Mouse (Mus musculus) forebrain, postnatal 0 days (tissue): ENCODE results near the gene Ppp1r1c. TPM values are rescaled to one million over a fixed set of nuclear protein-coding genes. Genes with fewer than 3 reads are reported as not detected.

Experiments used
- ATAC-seq: fragments of 200-750 bp; cut with Nextera tagmentation; 2 replicates; pipeline ENCODE4 v1.8.0; 2017; ENCODE audit warnings: mild to moderate bottlenecking, moderate library complexity
- DNase-seq: peaks from one replicate; pipeline ENCODE4 v3.0.0-alpha.2; 2015
- H3K27ac ChIP-seq: fragments of 300-500 bp; sonication (generic); 2 replicates; pipeline ENCODE4 v1.5.1; 2014; ENCODE audit warnings: low read depth, mild to moderate bottlenecking, antibody characterized with exemption, low read length, moderate library complexity, mixed read lengths
- H3K27me3 ChIP-seq: fragments of 300-500 bp; sonication (generic); 2 replicates; pipeline ENCODE4 v1.6.1; 2014; ENCODE audit warnings: mild to moderate bottlenecking, low read length, mixed read lengths; ENCODE audit not compliant: insufficient read depth
- H3K36me3 ChIP-seq: fragments of 300-500 bp; sonication (generic); 2 replicates; pipeline ENCODE4 v1.6.1; 2014; ENCODE audit warnings: mild to moderate bottlenecking, moderate library complexity; ENCODE audit not compliant: insufficient read depth
- H3K4me1 ChIP-seq: fragments of 300-500 bp; sonication (generic); 2 replicates; pipeline ENCODE4 v1.6.1; 2014; ENCODE audit warnings: antibody characterized with exemption; ENCODE audit not compliant: insufficient read depth
- H3K4me2 ChIP-seq: fragments of 300-500 bp; sonication (generic); 2 replicates; pipeline ENCODE4 v1.6.1; 2014; ENCODE audit warnings: low read depth, mild to moderate bottlenecking, moderate library complexity
- H3K4me3 ChIP-seq: fragments of 300-500 bp; sonication (generic); 2 replicates; pipeline ENCODE4 v1.5.1; 2014; ENCODE audit warnings: low read depth, low read length, mixed read lengths
- H3K9ac ChIP-seq: fragments of 300-500 bp; sonication (generic); 2 replicates; pipeline ENCODE4 v1.6.1; 2014; ENCODE audit warnings: mild to moderate bottlenecking
- H3K9me3 ChIP-seq: fragments of 300-500 bp; sonication (generic); 2 replicates; pipeline ENCODE4 v1.6.1; 2016; ENCODE audit warnings: low read length
- CTCF ChIP-seq: sonication (generic); IDR thresholded peaks from 2 replicates; pipeline ENCODE4 v1.5.1; 2016; ENCODE audit warnings: antibody characterized with exemption, control low read depth, low read depth
- WGBS: fragments of 180-500 bp; shearing (Covaris S2); extraction: QIAGEN DNeasy Blood & Tissue Kit; methylation state at CpG from one replicate; pipeline ENCODE4 v1.1.7; 2014; 5-methylcytosine and 5-hydroxymethylcytosine counted together
- polyA plus RNA-seq: library from polyadenylated mRNA; unstranded; fragments of >200 nt; fragmentation: Nextera tagmentation; extraction: Ambion mirVana; gene quantifications from 2 replicates; pipeline ENCODE4 v1.2.1, GENCODE M21; 2015
- total RNA-seq: library from RNA; depleted of rRNA; stranded (reverse); fragments of >200 nt; gene quantifications from 2 replicates; pipeline ENCODE4 v1.2.3, GENCODE M21; 2014; rRNA removed

The Ppp1r1c gene
- total RNA-seq (1.4 TPM in 1 of 2 replicates, not detected in the other), polyA plus RNA-seq (0.19 and 0.33 TPM in 2 replicates)

DNA sequence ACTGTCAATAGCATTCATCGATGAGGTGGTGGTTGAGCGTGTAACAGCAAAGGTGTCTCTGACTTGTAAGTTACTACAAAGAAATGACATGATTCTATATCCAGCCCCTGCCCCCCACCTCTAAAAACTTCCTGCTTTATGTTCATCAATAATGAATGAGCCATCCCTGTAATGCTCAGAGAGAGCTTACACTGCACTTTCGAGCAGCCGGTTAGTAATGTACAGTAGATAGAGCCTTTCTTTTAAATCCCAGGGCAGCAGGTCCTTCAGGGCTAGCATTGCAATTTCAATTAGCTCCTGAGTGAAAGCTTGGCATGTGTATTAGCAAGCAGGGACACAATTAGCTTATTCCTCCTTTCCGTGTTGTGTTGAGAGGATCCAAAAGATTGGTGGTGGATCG lies at the start of gene Ppp1r1c:
Gene Ppp1r1c, plus strand, starts transcription at position 206 of the 400 bp plus-strand sequence.
- H3K4me1 ChIP-seq = no peaks in the 10 kb centered on the region
- H3K27ac ChIP-seq = no peak within 1 kb of the TSS
- H3K9ac ChIP-seq = no peak within 1 kb of the TSS
- H3K27me3 ChIP-seq = no peaks in the 10 kb centered on the region
- DNase-seq (no peak), ATAC-seq (no peak)
- H3K4me2 ChIP-seq = no peak within 1 kb of the TSS
- H3K9me3 ChIP-seq = no peaks in the 10 kb centered on the region
- H3K4me3 ChIP-seq = no peak within 1 kb of the TSS
- H3K36me3 ChIP-seq = no peaks in the 10 kb centered on the region
- TF ChIP-seq CTCF = no peak
- 60% methylated on average over 6 of the region's 6 CpGs for WGBS

GRCm38 (mm10) chr2:79660417-79661185 lies 47.0 kb upstream of the Ppp1r1c start:
- WGBS = 79% methylated on average over 12 of the region's 12 CpGs
- H3K4me2 ChIP-seq = no peak overlapping the region
- no peak overlapping the region for H3K9ac ChIP-seq
- TF ChIP-seq CTCF = no peak
- H3K27ac ChIP-seq = no peak overlapping the region
- peaks cover 39% of the 10 kb centered on the region for H3K36me3 ChIP-seq
- H3K27me3 ChIP-seq = no peaks in the 10 kb centered on the region
- H3K4me3 ChIP-seq = no peak overlapping the region
- no peaks in the 10 kb centered on the region for H3K4me1 ChIP-seq
- no peak for DNase-seq
- no peak for ATAC-seq
- H3K9me3 ChIP-seq = no peaks in the 10 kb centered on the region

GRCm38 (mm10) chr2:79661486-79662104 lies 46.0 kb upstream of the Ppp1r1c start:
- ATAC-seq = no peak
- H3K36me3 ChIP-seq = peaks cover 39% of the 10 kb centered on the region
- DNase-seq = no peak
- WGBS = 25% methylated on average over 7 of the region's 7 CpGs
- no peaks in the 10 kb centered on the region for H3K9me3 ChIP-seq
- no peaks in the 10 kb centered on the region for H3K27me3 ChIP-seq
- no peak overlapping the region for H3K9ac ChIP-seq
- no peak overlapping the region for H3K4me2 ChIP-seq
- no peaks in the 10 kb centered on the region for H3K4me1 ChIP-seq
- no peak for TF ChIP-seq CTCF
- H3K27ac ChIP-seq = no peak overlapping the region
- no peak overlapping the region for H3K4me3 ChIP-seq

GRCm38 (mm10) chr2:79664532-79665286 lies 42.9 kb upstream of the Ppp1r1c start:
- Histone ChIP-seq H3K9me3 (no peaks in the 10 kb centered on the region), H3K4me1 (no peaks in the 10 kb centered on the region), H3K27me3 (no peaks in the 10 kb centered on the region), H3K9ac (no peak overlapping the region), H3K4me2 (no peak overlapping the region), H3K4me3 (no peak overlapping the region), H3K27ac (no peak overlapping the region), H3K36me3 (peaks cover 14% of the 10 kb centered on the region; the same call in 1 of the 2 replicates)
- 70% methylated on average over 3 of the region's 3 CpGs for WGBS
- no peak for ATAC-seq
- no peak for TF ChIP-seq CTCF
- no peak for DNase-seq

DNA sequence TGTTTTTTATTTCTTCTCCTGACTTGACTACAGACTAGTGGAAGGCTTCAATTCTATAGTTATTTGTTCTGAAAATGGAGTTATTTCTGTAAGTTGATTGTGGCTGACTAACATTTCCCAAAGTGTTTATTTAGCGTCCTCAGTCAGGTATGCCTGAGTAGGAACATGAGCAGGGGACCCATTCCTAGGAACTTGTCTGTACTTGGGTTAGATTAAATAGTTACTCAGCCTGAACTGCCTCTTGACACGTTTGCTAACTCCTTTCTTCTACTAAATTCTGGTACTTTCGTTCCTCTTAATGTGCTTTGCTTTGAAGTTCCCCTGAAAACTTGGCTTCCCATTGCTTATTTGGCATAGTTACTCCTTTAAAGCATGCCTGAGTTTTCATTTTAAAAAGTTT lies 42.1 kb upstream of the Ppp1r1c start:
- DNase-seq = no peak
- Histone ChIP-seq H3K9ac (no peak overlapping the region), H3K9me3 (no peaks in the 10 kb centered on the region), H3K27ac (no peak overlapping the region), H3K36me3 (peaks cover 11% of the 10 kb centered on the region; the same call in 1 of the 2 replicates), H3K4me2 (no peak overlapping the region), H3K4me1 (no peaks in the 10 kb centered on the region), H3K27me3 (no peaks in the 10 kb centered on the region), H3K4me3 (no peak overlapping the region)
- TF ChIP-seq CTCF = no peak
- WGBS = 37% methylated on average over 3 of the region's 3 CpGs
- no peak for ATAC-seq

DNA sequence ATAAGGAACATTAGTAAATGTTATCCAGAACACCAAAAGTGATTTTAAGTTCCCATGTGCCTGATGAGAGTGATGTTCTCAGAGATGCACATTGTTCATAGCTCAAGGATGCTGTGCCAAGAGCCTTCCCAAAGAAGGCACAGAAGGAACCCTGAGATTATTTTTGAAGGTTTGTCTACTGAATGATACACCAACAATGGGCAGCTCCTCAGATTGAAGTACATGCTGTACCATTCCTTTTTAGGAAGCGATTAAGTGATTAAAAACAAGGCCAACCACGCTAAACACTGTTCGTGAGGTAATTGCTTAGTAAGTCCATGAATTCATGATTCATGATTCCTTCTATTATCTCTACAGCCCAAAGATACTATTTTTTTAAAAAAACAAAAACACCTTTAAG lies 32.3 kb upstream of the Ppp1r1c start:
- WGBS = 78% methylated on average over 3 of the region's 3 CpGs
- DNase-seq = no peak
- Histone ChIP-seq H3K9me3 (no peaks in the 10 kb centered on the region), H3K4me2 (no peak overlapping the region), H3K9ac (no peak overlapping the region), H3K36me3 (no peaks in the 10 kb centered on the region), H3K4me3 (no peak overlapping the region), H3K4me1 (no peaks in the 10 kb centered on the region), H3K27me3 (no peaks in the 10 kb centered on the region), H3K27ac (no peak overlapping the region)
- ATAC-seq = no peak
- TF ChIP-seq CTCF = no peak
